Mouse (Mus musculus) ES-Bruce4 (cell line): ENCODE measurements around the gene Spock1.

Experiments used
- CTCF ChIP-seq: IDR thresholded peaks from one replicate; pipeline ENCODE4 v1.8.1; 2011; ENCODE audit warnings: low read depth, low read length
- EP300 ChIP-seq: IDR thresholded peaks from 2 replicates; pipeline ENCODE4 v1.6.1; 2011; ENCODE audit warnings: low read depth, low read length; ENCODE audit not compliant: insufficient read depth
- POLR2A ChIP-seq: IDR thresholded peaks from one replicate; pipeline ENCODE4 v1.8.1; 2011; ENCODE audit warnings: low read length; ENCODE audit not compliant: insufficient read depth

DNA sequence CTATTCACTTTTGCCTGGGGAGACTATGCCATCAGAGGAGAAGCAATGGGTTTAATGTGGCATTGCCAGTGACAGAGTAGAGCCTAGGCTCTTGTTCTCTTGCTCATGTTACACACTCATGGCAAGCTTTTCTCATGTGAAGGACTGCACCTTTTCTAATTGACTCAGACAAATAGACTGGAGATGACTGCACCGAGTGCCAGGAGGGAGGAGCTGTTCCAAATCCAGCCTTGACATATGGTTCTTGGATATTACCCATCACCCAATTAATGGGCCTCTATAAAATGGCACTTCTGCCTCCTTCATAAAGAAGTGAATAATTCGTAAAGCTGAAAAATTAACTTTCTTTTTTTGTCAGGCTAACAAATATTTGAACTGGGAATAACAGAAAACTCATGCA, 259.3 kb downstream of the Spock1 start:
- TF ChIP-seq CTCF = no peak
- TF ChIP-seq EP300 = no peak
- no peak for TF ChIP-seq POLR2A
